Mouse (Mus musculus): Measurements from ENCODE around the gene Olfr152. TPM values are rescaled to one million over a fixed set of nuclear protein-coding genes. Genes with fewer than 3 reads are reported as not detected.

Olfr152 gene
- polyA plus RNA-seq (2015; fragmentation: Nextera tagmentation; extraction: Ambion mirVana) = not detected in 2 replicates

GRCm38 (mm10) chr2:87779183-87779582, at the start of gene Olfr152:
TSS of gene Olfr152 (plus strand) at chr2:87779483.

DNA sequence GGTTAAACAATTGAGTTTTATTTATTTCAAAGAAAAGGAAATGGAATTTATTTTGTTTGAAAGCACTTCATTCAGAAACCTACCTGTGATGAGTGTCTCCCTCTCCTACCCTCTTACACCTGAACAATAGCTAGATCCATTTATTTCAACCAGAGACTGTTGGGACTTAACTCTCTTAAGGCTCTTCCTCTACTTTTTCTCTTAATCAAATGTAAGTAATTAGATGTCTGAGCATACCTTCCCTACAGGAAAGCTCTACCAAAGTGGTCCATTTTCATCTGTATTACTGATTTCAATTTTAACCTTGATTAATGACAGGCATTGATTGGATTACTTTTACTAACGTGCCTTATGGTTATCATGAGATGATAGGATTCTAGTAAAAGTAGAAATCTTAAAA, 39.4 kb upstream of the Olfr152 start, which contains the start of gene Olfr1138:
Gene Olfr1138, minus strand, starts transcription at position 101 of the 400 bp plus-strand sequence.

GRCm38 (mm10) chr2:87743452-87743851, 35.8 kb upstream of the Olfr152 start, which contains the start of gene Olfr1140:
TSS of gene Olfr1140 (plus strand) at chr2:87743752.

DNA sequence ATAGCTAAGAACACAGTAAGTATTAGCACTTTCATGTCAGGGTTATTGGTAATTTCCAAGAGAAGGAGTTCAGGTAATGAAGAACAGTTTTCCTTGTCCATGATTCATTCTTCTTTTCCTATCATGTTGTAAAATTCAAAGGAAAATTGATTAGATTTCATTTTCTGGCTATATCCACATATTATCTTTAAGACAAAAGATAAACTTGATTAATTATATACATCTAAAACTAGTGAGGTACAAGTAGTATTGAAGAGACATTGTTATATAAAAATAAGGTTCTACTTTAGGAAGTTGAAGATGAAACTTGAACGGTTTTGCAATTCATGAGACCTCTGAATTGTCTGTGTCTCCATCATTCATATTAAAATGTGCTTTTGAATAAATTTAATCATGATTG, 25.4 kb upstream of the Olfr152 start, which contains the start of gene Olfr1141:
Gene Olfr1141, minus strand, starts transcription at position 101 of the 400 bp plus-strand sequence.

GRCm38 (mm10) chr2:87800292-87800691, 21.0 kb downstream of the Olfr152 start, which contains the start of gene Olfr1143:
TSS of gene Olfr1143 (plus strand) at chr2:87800592.

DNA sequence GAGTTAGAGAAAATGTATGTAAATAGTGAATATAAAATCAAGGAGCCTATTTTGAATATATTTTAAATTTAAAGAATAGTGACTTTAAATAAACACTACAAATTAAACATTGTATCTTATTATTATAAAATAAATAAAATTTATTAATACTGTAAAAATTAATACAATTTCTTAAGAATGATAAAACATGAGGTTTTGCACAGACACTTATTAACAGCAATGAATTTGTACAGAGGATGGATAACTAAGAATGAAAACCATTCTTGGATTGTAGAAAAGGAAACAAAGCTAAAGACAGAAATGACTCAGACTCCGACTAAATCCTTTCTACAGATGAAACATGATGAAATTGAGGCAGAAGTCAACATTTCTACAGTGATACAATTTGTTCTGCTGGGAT, 30.2 kb downstream of the Olfr152 start, which contains the start of gene Olfr1145:
Gene Olfr1145, plus strand, starts transcription at position 301 of the 400 bp plus-strand sequence.

DNA sequence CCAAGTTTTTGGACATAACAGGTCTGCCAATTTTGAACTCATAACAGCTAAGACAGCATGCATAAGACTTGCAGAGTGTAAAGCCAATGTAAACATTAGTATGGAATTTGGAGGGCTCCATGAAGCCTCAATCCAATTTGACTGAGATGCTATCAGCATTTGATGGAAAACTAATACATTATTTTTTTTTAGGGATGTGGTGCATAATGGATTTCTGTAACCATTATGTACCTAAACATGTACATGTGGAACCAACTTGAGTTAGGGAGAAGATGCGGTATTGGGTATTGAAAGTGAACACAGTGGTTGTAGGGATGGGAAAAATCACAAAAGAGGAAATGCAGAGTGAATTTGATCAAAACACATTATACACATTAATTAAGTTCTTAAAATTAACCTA, 51.0 kb downstream of the Olfr152 start, which contains the start of gene Olfr1148:
Gene Olfr1148, plus strand, starts transcription at position 301 of the 400 bp plus-strand sequence.

Other genes starting within 250 kb of the Olfr152 start
- not detected in 2 replicates for gene Olfr153, start 247.7 kb upstream of the Olfr152 start, polyA plus RNA-seq (2015; fragmentation: Nextera tagmentation; extraction: Ambion mirVana)
- gene Olfr1128, start 233.9 kb upstream of the Olfr152 start, polyA plus RNA-seq (2015; fragmentation: Nextera tagmentation; extraction: Ambion mirVana) = not detected in 2 replicates
- gene Olfr1129, start 205.6 kb upstream of the Olfr152 start, polyA plus RNA-seq (2015; fragmentation: Nextera tagmentation; extraction: Ambion mirVana) = not detected in 2 replicates
- gene Olfr1130, start 173.3 kb upstream of the Olfr152 start, polyA plus RNA-seq (2015; fragmentation: Nextera tagmentation; extraction: Ambion mirVana) = not detected in 2 replicates
- gene Olfr1131, start 152.4 kb upstream of the Olfr152 start, polyA plus RNA-seq (2015; fragmentation: Nextera tagmentation; extraction: Ambion mirVana) = not detected in 2 replicates
- gene Olfr1132, start 141.9 kb upstream of the Olfr152 start, polyA plus RNA-seq (2015; fragmentation: Nextera tagmentation; extraction: Ambion mirVana) = not detected in 2 replicates
- not detected in 2 replicates for gene Olfr1133, start 132.1 kb upstream of the Olfr152 start, polyA plus RNA-seq (2015; fragmentation: Nextera tagmentation; extraction: Ambion mirVana)
- gene Olfr1134, start 121.0 kb upstream of the Olfr152 start, polyA plus RNA-seq (2015; fragmentation: Nextera tagmentation; extraction: Ambion mirVana) = not detected in 2 replicates
- not detected in 2 replicates for gene Olfr1135, start 105.8 kb upstream of the Olfr152 start, polyA plus RNA-seq (2015; fragmentation: Nextera tagmentation; extraction: Ambion mirVana)
- not detected in 2 replicates for gene Olfr1136, start 85.5 kb upstream of the Olfr152 start, polyA plus RNA-seq (2015; fragmentation: Nextera tagmentation; extraction: Ambion mirVana)
- gene Olfr1137, start 66.3 kb upstream of the Olfr152 start, polyA plus RNA-seq (2015; fragmentation: Nextera tagmentation; extraction: Ambion mirVana) = not detected in 2 replicates
- not detected in 2 replicates for gene Olfr1138, start 39.5 kb upstream of the Olfr152 start, polyA plus RNA-seq (2015; fragmentation: Nextera tagmentation; extraction: Ambion mirVana)
- not detected in 2 replicates for gene Olfr1140, start 35.7 kb upstream of the Olfr152 start, polyA plus RNA-seq (2015; fragmentation: Nextera tagmentation; extraction: Ambion mirVana)
- gene Olfr1141, start 25.5 kb upstream of the Olfr152 start, polyA plus RNA-seq (2015; fragmentation: Nextera tagmentation; extraction: Ambion mirVana) = not detected in 2 replicates
- not detected in 2 replicates for gene Olfr1143, start 21.1 kb downstream of the Olfr152 start, polyA plus RNA-seq (2015; fragmentation: Nextera tagmentation; extraction: Ambion mirVana)
- gene Olfr1145, start 30.3 kb downstream of the Olfr152 start, polyA plus RNA-seq (2015; fragmentation: Nextera tagmentation; extraction: Ambion mirVana) = not detected in 2 replicates
- gene Olfr1148, start 51.0 kb downstream of the Olfr152 start, polyA plus RNA-seq (2015; fragmentation: Nextera tagmentation; extraction: Ambion mirVana) = not detected in 2 replicates
- not detected in 2 replicates for gene Olfr1150-ps1, start 64.5 kb downstream of the Olfr152 start, polyA plus RNA-seq (2015; fragmentation: Nextera tagmentation; extraction: Ambion mirVana)
- not detected in 2 replicates for gene Olfr1151, start 76.4 kb downstream of the Olfr152 start, polyA plus RNA-seq (2015; fragmentation: Nextera tagmentation; extraction: Ambion mirVana)
- not detected in 2 replicates for gene Olfr1152, start 87.0 kb downstream of the Olfr152 start, polyA plus RNA-seq (2015; fragmentation: Nextera tagmentation; extraction: Ambion mirVana)
- gene Olfr1153, start 115.5 kb downstream of the Olfr152 start, polyA plus RNA-seq (2015; fragmentation: Nextera tagmentation; extraction: Ambion mirVana) = not detected in 2 replicates
- not detected in 2 replicates for gene Olfr1154, start 125.7 kb downstream of the Olfr152 start, polyA plus RNA-seq (2015; fragmentation: Nextera tagmentation; extraction: Ambion mirVana)
- not detected in 2 replicates for gene Olfr1155, start 165.7 kb downstream of the Olfr152 start, polyA plus RNA-seq (2015; fragmentation: Nextera tagmentation; extraction: Ambion mirVana)
- gene Olfr1156, start 173.6 kb downstream of the Olfr152 start, polyA plus RNA-seq (2015; fragmentation: Nextera tagmentation; extraction: Ambion mirVana) = not detected in 2 replicates
- gene Olfr1157, start 188.8 kb downstream of the Olfr152 start, polyA plus RNA-seq (2015; fragmentation: Nextera tagmentation; extraction: Ambion mirVana) = not detected in 2 replicates
- gene Olfr74, start 195.2 kb downstream of the Olfr152 start, polyA plus RNA-seq (2015; fragmentation: Nextera tagmentation; extraction: Ambion mirVana) = not detected in 2 replicates
- gene Olfr1158, start 210.6 kb downstream of the Olfr152 start, polyA plus RNA-seq (2015; fragmentation: Nextera tagmentation; extraction: Ambion mirVana) = not detected in 2 replicates
- gene Olfr1160, start 228.8 kb downstream of the Olfr152 start, polyA plus RNA-seq (2015; fragmentation: Nextera tagmentation; extraction: Ambion mirVana) = not detected in 2 replicates
- gene Olfr1161, start 243.3 kb downstream of the Olfr152 start, polyA plus RNA-seq (2015; fragmentation: Nextera tagmentation; extraction: Ambion mirVana) = not detected in 2 replicates

Measured in skeletal muscle tissue, postnatal 0 days (tissue).